In genomic region chr4:132373820-132374219, GRCm38 (mm10) we compare ENCODE assay signal across 19 mouse cellular contexts. TPM values are rescaled to one million over a fixed set of nuclear protein-coding genes. Genes with fewer than 3 reads are reported as not detected.
DNase-seq lines count a peak whose midpoint lies in the region; ATAC-seq lines count a peak whose summit lies in the region.
"Had no signal": no experiment of that assay in that cellular context is flagged by ENCODE, and none has a peak within 500 bp of the region (broad histone marks: within the 10 kb centered on the region; RNA-seq: fewer than 3 reads in every experiment).

No protein-coding gene starts in this region.

- WGBS in midbrain, embryonic 11.5 days, result 97% methylated on average over 1 of the region's 1 CpGs
- WGBS in midbrain, embryonic 14.5 days, result 90% methylated on average over 1 of the region's 1 CpGs

- no peak overlapping the region for H3K9ac ChIP-seq in midbrain, embryonic 11.5 days (ENCODE audit: low read length)
- no peak overlapping the region for H3K9ac ChIP-seq in midbrain, embryonic 14.5 days (replicated peaks; ENCODE audit: low read length)

- peak; percentile 56 for DNase-seq in midbrain, embryonic 11.5 days (ENCODE audit: low spot score, missing footprints)
- no peak for DNase-seq in midbrain, embryonic 14.5 days
- DNase-seq in gonadal fat pad, adult 2 months (ENCODE audit: low read depth), result peak; percentile 61
- DNase-seq in lung, postnatal 4 days, result no peak
- DNase-seq: adrenal gland, adult 2 months; adrenal gland, adult 8-10 months; adrenal gland, postnatal 10 days; adrenal gland, postnatal 14 days; adrenal gland, postnatal 25 days; adrenal gland, postnatal 36 days; B cell, adult 2 months; cerebellum, adult 11 months; cerebellum, adult 11-12 months; cerebellum, adult 18-20 months had no signal

- H3K27me3 ChIP-seq in midbrain, embryonic 11.5 days (ENCODE audit: control insufficient read depth, insufficient read depth, low read length), result no peaks in the 10 kb centered on the region
- H3K27me3 ChIP-seq in midbrain, embryonic 14.5 days (ENCODE audit: control insufficient read depth, insufficient read depth, low read length), result no peaks in the 10 kb centered on the region
- H3K27me3 ChIP-seq: CH12.LX, Patski had no signal

- ATAC-seq in midbrain, embryonic 11.5 days (ENCODE audit: low FRiP score), result no peak
- no peak for ATAC-seq in midbrain, embryonic 14.5 days (ENCODE audit: low FRiP score, low TSS enrichment)
- ATAC-seq: activated CD4-positive, CD25-positive, alpha-beta regulatory T cell, adult 4 months; CD4-positive, CD25-positive, alpha-beta regulatory T cell, adult 4 months; Patski had no signal

- no peaks in the 10 kb centered on the region for H3K4me1 ChIP-seq in midbrain, embryonic 11.5 days (ENCODE audit: control insufficient read depth, insufficient read depth, low read length)
- H3K4me1 ChIP-seq in midbrain, embryonic 14.5 days (ENCODE audit: control insufficient read depth, insufficient read depth, low read length), result no peaks in the 10 kb centered on the region

- no peak overlapping the region for H3K27ac ChIP-seq in midbrain, embryonic 11.5 days (ENCODE audit: low read depth, low read length)
- no peak overlapping the region for H3K27ac ChIP-seq in midbrain, embryonic 14.5 days (replicated peaks; ENCODE audit: low read depth, low read length)

- H3K4me2 ChIP-seq in midbrain, embryonic 11.5 days, result no peak overlapping the region
- no peak overlapping the region for H3K4me2 ChIP-seq in midbrain, embryonic 14.5 days (ENCODE audit: low read length)

- H3K9me3 ChIP-seq in midbrain, embryonic 11.5 days (ENCODE audit: control insufficient read depth, low read length), result no peaks in the 10 kb centered on the region
- H3K9me3 ChIP-seq in midbrain, embryonic 14.5 days (ENCODE audit: control insufficient read depth, low read length), result no peaks in the 10 kb centered on the region
- H3K9me3 ChIP-seq: G1E had no signal

- H3K4me3 ChIP-seq in midbrain, embryonic 11.5 days (ENCODE audit: low read depth, low read length), result no peak overlapping the region
- no peak overlapping the region for H3K4me3 ChIP-seq in midbrain, embryonic 14.5 days (replicated peaks; ENCODE audit: low read depth, low read length)

- peaks cover 16% of the 10 kb centered on the region for H3K36me3 ChIP-seq in midbrain, embryonic 11.5 days (ENCODE audit: control insufficient read depth, insufficient read depth, low read length)
- H3K36me3 ChIP-seq in midbrain, embryonic 14.5 days (ENCODE audit: control insufficient read depth, insufficient read depth, low read length), result peaks cover 58% of the 10 kb centered on the region

RNA-seq across cellular contexts. Expression of gene Rcc1, which starts 20.4 kb away (rescaled TPM):
- 62.1 and 70.3 TPM in 2 replicates for polyA plus RNA-seq in midbrain, embryonic 11.5 days (2014; fragmentation: Nextera tagmentation; extraction: Ambion mirVana)
- polyA plus RNA-seq in midbrain, embryonic 14.5 days (2014; fragmentation: Nextera tagmentation; extraction: Ambion mirVana), result 26.4 and 28.6 TPM in 2 replicates
- polyA plus RNA-seq in gonadal fat pad, adult 2 months (2012; rRNA removed), result 8.5 and 10.9 TPM in 2 replicates

RNA-seq across cellular contexts. Expression of gene Trnau1ap, which starts 44.5 kb away (rescaled TPM):
- 78.0 and 83.3 TPM in 2 replicates for polyA plus RNA-seq in midbrain, embryonic 11.5 days (2014; fragmentation: Nextera tagmentation; extraction: Ambion mirVana)
- 82.2 and 84.0 TPM in 2 replicates for polyA plus RNA-seq in midbrain, embryonic 14.5 days (2014; fragmentation: Nextera tagmentation; extraction: Ambion mirVana)
- polyA plus RNA-seq in gonadal fat pad, adult 2 months (2012; rRNA removed), result 18.9 and 25.9 TPM in 2 replicates

RNA-seq across cellular contexts. Expression of gene Phactr4, which starts 48.5 kb away (rescaled TPM):
- 22.2 and 22.4 TPM in 2 replicates for polyA plus RNA-seq in midbrain, embryonic 11.5 days (2014; fragmentation: Nextera tagmentation; extraction: Ambion mirVana)
- polyA plus RNA-seq in midbrain, embryonic 14.5 days (2014; fragmentation: Nextera tagmentation; extraction: Ambion mirVana), result 7.4 and 11.1 TPM in 2 replicates
- 6.2 and 12.9 TPM in 2 replicates for polyA plus RNA-seq in gonadal fat pad, adult 2 months (2012; rRNA removed)

Comparison
In these comparisons a context has a peak if more than half of its experiments do, and no peak if none do; other contexts are left out.
1. DNase-seq: peak in midbrain, embryonic 11.5 days (single experiment) and gonadal fat pad, adult 2 months (single experiment); none in midbrain, embryonic 14.5 days (single experiment) and lung, postnatal 4 days (0 of 2).